Mouse (Mus musculus): Measurements from ENCODE around the gene Syt1.

The Syt1 gene

DNA sequence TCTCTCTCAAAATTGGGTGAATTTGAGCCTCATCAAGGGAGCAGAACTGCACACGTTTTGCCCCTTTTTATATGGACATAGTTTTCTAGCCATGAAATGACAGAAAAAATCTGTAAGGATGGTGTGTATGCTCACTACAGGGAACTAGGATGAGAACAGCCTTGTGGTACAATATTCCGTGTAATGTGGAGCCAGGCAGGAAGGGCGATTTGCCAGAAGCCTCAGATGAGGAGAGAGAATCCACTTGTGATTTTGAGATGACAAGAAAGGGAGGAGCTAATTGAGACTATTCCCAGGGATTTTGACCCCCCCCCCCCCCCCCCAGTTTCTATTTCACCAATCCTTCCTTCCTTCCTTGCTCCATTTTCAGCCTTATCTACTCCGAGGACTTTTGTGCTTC lies 431.4 kb downstream of the Syt1 start:
- DNase-seq (ENCODE audit: low spot score in 2 of 2): no peak

DNA sequence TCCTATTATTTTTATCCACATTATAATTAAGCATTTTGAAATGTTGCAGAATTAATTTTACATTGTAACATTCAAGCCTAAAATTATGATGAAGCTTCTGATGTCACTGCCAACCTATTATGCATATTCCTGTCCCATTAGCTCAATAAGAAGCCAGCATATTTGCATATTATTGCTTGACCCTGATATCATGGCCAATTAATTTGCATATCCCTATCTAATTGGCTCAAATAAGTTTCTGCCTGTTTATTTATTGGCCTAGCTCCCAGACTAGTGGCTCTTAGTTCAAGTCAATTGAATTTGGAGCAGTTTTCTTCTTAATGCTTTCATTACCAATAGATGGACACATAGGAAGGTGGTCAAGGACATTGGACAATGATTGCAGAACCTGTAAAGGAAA lies 433.2 kb downstream of the Syt1 start:
- no peak for DNase-seq (ENCODE audit: low spot score in 2 of 2)

DNA sequence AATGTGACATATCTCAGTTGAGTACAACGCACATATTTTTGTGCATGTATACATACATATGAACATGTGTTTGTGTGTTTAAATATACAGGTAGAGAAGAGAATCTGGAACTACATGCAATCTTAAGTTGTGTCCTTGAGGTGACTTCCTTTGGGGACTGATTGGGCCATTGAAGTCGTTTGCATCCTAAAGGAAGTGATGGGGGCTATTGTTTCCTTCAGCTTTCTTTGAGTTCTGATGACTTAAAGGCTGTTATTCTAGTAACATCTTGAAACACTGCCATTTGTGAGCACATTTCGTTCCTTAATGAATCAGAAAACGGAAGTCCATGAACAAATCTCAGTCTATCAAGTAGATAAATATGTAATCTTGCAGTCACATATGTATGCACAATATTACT lies 438.0 kb downstream of the Syt1 start:
- DNase-seq (ENCODE audit: low spot score in 2 of 2): no peak

DNA sequence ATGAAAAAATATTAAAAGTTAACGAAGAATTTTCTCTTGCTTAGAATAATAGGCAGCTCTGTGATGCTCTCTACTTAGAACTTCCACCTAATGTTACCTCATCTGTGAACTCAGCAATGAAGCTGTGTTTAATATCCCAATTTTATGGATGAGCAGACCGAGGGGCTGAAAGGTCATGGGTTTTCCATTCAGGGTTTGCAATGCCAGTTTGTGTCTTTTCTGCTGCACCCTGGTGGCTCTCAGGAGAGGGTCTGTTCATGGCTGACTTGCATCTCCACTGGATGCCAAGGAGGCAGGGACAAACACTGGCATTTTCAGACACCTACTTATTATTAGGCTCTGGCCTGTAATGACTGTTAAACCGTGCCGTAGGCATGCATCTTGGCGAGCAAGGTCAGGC lies 439.7 kb downstream of the Syt1 start:
- no peak for DNase-seq (ENCODE audit: low spot score in 2 of 2)

DNA sequence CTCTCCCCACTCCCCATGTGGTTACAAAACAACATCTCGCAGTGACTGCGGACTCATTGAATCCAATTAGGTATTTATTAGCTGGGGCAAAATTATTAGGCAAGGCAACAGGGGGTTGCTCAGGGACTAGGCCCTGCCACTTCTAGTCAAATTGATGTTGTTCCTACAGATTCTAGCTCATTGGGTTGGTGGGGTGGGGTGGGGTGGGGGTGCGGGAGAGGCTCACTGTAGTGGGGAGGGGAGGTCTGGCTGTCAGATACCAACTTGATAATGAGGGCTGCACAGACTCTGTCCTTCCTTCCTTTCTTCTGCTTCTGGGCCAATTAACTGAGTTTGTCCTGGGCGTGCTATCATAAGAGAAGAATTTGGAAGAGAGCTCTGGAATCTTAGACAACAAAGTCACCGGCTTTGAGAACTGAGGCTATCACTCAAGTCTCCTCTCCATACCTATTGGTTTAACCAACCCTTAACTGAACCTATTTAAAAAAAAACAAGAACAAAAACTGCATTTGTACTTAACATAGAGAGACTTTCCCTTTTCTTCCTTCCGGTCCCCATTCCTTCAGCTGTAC lies 441.1 kb downstream of the Syt1 start:
- DNase-seq (ENCODE audit: low spot score in 2 of 2): no peak

DNA sequence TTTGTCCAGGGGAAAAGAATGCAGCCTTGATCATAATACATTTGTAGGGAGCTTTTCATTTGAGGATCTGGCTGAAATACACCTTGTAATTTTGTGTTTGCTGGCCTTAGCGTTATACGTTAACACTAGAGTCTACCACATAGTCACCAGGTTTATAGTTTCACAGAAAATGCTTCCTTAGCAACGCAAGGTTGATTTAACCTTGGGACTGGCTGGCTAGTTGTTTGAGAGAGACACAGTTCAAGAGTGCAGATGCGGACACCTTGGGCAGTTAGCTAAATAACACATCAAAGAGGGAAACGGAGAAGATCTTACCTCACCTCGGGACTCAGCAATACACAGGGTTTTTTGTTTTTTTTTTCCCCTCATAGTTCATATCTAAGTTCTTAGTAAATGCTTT lies 441.9 kb downstream of the Syt1 start:
- DNase-seq (ENCODE audit: low spot score in 2 of 2): no peak

DNA sequence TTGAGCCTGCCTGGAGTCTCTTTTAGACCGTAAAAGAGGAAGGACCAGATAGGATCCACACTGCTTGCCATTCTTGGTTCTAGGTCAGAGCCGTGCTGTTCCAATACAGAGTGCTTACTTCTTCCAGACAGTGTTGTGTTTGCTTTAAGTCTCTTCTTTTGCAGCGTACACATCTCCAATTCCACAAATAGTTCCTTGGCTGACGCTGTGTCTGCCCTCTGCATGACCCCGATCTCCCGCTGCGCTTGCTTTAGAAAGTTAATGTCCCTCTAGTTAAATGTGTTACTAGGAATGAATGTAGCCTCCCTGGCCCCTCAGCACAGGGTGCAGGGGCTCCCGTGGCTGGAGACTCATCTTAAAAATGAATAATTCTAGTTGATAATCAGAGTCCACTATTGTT lies 442.6 kb downstream of the Syt1 start:
- DNase-seq (ENCODE audit: low spot score in 2 of 2): no peak

DNA sequence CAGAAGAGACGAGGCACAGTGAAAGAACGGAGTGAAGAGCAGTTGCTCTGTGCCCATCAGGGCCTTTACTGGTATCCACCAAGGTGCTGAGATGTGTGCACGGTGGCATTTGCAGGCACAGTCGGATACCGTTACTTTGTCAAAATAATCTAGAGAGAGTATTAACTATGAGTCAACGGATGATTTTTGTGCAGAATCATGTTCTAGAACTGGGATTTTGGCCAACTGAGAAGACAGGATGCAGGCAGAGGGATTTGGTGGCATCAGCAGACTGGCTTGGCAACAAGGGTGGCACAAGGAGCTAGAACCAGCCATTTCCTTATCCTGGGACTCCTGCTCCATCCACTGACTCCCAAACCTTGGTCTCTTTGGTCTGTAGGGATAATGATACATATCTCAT lies 443.3 kb downstream of the Syt1 start:
- DNase-seq (ENCODE audit: low spot score in 2 of 2): no peak

DNA sequence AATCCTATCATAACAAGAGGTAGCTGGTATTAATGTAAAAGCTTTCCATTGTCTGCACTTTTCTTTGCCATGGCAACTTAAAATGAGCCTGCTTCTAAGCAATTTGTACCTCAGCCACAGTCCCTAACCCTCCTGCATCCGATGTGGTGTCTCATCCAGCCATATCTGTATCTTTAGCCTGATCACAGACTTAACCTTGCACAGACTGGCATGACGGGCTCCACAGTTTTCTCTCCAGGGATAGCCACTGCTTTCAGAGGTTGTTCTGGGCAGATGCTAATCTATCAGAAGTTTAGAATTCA lies 451.2 kb downstream of the Syt1 start:
- DNase-seq (ENCODE audit: low spot score in 2 of 2): no peak

DNA sequence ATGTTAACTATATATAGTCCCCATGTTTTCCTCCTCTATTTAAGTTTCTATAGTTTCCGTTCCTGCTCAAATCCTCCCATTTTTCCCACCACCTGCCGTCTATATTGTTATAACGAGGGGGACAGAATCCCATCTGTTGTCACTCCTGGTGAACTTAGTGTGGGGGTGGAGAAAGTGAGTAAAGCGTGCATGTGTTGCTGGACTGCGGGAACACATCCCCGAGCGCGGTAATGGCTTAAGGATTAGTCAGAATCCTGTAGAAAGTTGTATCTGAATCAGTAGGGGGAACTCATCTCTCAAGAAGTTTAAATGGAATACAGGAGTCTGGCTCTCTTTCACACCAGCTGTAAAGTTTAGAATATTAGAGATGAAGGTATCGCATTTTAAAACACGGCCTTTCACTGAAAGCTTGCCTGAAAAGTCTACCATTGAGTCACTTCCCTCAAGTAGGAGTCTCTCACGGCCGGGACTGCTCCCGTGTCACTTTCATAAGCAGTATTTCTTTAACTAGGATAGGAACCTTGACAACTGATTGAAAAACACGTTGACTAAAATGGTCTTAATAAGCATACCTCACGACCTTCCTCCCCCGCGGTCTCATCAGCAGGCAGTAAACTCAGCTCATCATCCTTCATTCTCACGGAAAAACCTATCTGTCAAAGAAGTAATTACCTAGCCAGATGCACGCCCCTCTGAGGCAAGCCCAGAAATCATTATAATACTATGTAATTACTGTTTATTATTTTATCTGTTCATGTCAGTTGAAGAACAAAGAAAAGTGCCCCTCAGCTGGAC lies 451.8 kb downstream of the Syt1 start:
- DNase-seq (ENCODE audit: low spot score in 2 of 2): no peak

DNA sequence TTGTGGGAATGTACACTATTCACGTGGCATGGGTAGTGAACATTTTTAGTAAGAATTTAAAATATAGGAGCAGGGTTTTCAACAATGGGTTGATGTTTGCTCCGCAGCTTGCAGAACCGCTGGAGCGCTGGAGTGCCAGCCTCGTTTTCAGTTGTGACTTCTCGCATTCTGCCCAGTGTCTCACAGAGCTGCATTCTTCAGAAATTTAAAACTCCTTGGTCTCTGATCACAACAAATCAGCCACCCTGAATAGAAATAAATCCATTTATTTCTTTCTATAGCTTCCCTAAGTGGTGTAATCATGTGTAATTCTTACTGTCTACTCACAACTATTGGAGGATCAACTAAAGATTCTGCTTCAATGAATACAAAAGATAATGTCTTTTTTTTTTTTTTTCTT lies 458.2 kb downstream of the Syt1 start:
- DNase-seq (ENCODE audit: low spot score in 2 of 2): no peak

DNA sequence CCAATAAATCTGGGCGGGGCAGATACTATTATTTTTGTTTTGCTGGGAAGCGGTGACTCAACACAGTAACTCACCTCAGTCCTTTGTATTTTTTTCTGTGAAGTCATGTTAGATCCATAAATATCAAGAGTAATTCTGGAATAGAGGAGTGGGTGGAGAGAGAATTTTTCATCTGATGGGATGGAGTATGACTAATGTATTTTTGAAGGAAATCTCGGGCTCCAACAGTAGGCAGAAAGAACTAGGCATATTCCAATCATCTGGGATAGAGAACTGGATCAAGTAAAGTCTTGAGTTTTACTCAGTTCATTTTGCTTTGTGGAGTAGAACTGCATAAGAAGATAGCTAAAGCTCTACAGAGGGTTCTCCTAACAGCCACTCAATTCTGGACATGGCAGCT lies 465.1 kb downstream of the Syt1 start:
- DNase-seq (ENCODE audit: low spot score in 2 of 2): no peak

DNA sequence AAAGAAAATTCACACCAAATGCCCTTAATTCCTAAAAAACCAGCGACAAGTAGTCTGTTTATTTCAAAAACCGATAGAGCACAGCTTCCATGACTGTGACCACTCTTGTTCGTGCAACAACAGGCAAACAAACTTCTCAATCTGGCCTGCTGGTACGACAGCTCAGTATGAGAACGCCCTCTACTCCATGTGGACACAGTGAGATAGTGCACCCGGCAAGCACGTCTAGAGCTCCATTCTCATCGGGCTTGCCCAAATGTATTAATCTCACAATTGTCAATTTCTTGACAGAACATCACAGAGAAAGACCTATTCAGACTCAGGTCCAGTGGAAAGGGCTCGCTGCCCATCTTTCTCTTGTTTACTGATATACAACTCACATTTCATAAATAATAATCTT lies 469.2 kb downstream of the Syt1 start:
- DNase-seq (ENCODE audit: low spot score in 2 of 2): no peak

DNA sequence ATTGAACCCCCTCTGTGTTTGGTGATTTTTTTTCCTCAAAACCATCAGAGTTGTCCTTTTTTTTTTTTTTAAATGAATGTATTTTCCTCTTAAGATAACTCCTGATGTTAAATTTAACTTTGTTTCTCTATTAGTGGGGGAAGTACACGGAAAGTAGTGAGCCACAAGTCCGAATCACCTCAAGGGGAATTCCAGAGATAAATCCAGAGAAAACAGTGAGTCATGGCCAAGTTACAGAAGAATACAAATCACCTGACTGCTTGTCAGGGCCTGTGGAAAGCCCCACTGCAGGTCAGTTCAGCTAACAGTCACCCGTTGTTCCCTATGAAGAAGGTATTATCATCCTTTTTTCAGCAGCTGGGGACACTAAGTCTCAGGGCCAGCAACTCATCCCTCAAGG lies 472.2 kb downstream of the Syt1 start:
- peak in 1 of 2 experiments; percentile 7 for DNase-seq (ENCODE audit: low spot score in 2 of 2)

DNA sequence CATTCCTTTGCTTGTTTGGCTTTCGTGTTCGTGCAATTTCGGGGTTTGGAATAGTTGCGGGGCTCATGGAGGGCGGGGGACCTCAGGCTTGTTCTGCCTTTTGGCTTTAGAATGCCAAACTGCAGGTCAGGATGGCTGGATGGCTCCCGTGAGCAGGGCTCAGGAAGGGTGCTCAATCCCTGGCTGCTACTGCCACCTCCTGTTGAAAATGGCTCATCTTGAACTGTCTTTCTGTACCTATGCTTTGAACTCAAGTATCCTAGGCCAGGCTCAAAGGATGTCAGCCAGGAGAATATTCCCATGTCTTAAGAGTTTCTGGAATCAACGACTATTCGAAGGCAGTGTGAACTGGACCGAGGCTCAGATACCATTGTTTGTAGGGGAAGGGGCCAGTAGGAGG lies 473.1 kb downstream of the Syt1 start:
- peak in 1 of 2 experiments; percentile 40 for DNase-seq (ENCODE audit: low spot score in 2 of 2)

DNA sequence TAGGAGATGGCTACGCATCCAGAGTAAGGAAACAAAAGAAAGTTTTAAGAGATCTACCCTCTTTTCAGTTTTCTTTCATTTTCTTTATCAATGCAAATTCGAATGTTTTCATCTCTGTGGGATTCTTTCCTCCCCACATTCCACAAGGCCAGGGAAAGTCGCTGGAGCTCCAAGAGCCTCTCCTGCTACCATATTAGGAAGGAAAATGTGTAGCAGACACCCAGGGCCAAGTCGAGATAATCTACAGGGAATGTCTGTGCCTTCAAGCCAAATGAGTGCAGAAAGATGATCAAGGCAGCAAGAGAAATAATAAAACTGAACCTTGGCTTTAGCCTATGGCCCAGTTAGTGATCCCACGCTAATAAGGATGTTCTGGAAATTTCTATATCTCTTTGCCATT lies 474.9 kb downstream of the Syt1 start:
- DNase-seq (ENCODE audit: low spot score in 2 of 2): no peak

DNA sequence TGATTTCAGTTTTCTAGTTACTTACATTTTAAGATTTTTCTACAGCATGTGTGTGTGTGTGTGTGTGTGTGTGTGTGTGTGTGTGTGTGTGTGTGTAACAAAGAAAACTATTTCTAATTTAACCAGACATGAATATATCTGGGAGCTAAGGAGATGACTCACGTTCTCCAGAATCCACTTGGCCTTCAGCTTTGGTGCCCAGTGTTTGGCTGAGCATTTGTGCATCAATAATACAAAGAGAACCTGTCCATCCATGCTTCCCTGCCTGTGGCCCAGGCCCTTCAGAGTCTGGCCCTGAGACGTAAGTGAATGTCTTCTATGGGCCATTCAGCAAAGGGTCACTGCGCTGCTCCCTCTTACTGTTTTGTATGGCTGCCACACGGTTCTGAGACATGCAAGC lies 476.7 kb downstream of the Syt1 start:
- DNase-seq (ENCODE audit: low spot score in 2 of 2): no peak

DNA sequence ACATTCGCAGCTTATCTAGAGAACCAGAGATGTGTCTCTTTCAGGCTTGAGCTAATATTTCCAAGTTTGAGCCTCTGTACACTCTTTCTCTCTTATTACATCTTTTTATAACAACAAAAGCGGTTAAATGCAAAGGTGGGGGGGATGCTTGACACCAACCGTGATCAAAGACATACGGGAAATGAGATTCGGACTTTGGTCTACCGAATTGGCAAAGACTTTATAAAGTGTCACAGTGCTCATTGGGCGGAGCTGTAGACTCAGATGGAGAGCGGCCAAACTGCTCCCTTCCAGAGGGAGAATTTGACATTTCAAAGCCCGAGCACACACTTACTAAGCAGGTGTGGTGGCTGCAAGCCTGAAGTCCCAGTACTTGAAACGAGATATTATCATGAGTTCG lies 477.9 kb downstream of the Syt1 start:
- no peak for DNase-seq (ENCODE audit: low spot score in 2 of 2)

DNA sequence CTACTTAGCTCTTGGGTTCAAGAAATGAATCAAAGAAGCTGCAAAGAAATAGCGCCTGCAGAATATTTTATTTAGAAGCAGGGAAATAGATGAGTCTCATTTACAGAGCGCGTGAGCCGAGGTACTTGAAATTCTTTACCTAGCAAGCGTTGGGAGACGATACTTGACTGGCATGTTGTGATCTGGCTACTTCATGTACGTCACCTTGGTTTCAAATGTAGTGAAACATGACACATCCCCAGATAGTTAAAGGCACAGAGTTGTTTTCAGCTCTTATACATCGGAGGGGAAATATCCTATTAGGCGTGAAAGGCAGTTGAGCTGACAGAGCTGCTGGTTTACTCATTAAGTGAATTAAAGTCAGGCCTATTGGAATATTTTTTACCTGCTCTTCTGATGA lies 478.5 kb downstream of the Syt1 start:
- DNase-seq (ENCODE audit: low spot score in 2 of 2): no peak

DNA sequence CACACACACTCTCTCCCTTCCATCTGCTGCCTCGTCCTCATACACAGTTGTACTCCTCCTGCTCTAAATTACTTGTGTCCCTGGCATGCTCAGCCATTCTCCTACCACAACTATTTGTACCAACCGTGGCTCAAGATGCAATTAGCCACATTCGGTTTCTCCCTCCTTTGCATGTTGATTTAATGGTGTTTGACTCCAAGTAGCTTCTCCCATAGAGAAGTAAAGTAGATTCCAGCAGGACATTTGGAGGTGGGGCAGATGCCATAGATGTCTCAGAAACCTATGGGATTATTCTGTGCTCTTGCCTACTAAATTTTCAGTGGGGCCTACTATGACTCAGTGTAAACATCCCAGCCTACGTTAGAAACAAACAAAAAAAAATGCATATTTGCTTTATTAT lies 479.1 kb downstream of the Syt1 start:
- DNase-seq (ENCODE audit: low spot score in 2 of 2): no peak

DNA sequence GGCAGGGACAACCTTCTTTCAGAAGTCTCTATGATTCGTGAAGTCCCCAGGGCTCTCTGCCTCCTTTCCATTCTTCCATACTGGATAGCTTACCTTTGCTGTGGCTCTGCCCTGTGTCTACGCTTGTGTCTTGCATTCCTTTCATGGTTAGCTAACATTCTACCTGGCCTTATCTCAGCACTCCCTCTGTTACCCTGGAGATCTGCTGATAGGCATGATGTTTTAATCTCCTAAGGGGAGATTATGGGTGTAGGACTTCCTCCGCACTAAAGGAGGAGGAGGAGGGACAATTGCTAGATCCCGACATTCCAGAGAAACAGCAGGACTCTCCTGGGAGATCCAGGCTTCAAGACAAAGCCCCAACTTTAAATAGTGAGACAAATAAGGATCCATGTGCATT lies 479.7 kb downstream of the Syt1 start:
- DNase-seq (ENCODE audit: low spot score in 2 of 2): no peak

DNA sequence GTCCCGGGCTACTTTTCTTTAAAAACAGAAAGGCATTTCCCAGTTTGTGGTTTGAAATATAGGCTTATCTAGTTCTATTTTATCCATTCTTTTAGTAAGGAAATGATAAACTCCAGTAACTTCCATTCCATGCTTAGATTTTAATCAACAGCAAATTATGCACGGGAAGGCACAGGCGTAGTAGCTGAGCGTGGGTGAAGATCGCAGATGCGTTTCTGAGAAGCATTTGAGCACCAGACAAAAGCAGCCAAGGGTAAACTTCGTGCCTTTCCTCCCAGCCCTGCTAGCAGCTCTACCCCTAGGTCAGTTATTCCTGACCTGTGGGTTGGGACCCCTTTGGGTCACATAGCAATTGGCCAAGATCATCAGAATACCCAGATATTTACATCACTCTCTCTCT lies 482.4 kb downstream of the Syt1 start:
- DNase-seq (ENCODE audit: low spot score in 2 of 2): no peak

DNA sequence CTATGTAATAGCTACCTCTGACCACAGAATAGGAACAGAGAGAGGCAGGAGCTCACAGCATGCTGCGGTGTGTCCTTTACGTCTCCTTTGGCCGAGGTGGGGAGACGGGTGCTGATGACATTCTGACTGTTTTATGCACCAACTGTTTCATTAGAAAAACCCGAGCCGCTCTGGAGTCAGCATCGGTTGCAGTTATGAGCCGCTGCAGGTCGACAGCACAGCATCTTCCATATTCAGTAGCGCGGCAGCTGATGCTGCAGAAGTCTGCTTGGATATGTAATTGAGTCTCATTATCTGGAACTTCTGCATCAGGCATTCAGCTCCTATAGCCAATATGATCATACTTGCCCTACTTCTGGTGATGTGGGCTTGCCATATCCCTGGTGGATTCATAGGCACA lies 485.3 kb downstream of the Syt1 start:
- no peak for DNase-seq (ENCODE audit: low spot score in 2 of 2)
